Mouse (Mus musculus): ENCODE measurements around the gene Sprn.

DNA sequence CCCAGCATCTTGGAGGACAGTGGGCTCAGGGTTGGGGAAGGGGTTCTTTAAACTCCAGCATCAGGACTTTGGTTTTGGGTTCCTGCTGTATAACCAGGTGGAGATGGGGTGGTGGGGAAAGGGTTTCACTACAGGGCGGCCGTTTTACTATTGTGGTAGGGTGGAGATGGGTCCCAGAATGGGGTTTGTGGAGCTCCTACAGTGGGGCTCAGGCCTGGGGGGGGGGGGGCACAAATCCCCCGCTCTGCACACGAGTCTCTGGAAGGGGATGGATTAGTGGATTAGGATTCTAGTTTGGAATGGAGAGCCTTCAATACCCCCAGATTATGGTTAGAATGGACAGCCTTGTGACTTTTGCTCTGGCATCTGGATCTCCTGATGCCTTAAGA is 854 bp downstream of the Sprn start:
- TF ChIP-seq POLR2A (IDR thresholded peaks at IDR 0.05; ENCODE audit: low read depth, low read length) (no peak), CTCF (IDR thresholded peaks at IDR 0.05; ENCODE audit: borderline replicate concordance, insufficient read depth, low read length) (no peak)
